Mouse (Mus musculus): Measurements from ENCODE around the gene Mgrn1. TPM values are rescaled to one million over a fixed set of nuclear protein-coding genes. Genes with fewer than 3 reads are reported as not detected.
A peak's percentile ranks its signal among the peaks of the same experiment; 100 is the strongest.

Mgrn1 gene
- polyA plus RNA-seq, 2 experiments = 87.7 to 101 TPM

GRCm38 (mm10) chr16:4913783-4914735, 28.0 kb downstream of the Mgrn1 start:
- DNase-seq (ENCODE audit: low spot score) (peak; percentile 87), ATAC-seq (ENCODE audit: low FRiP score, low read depth) (peak; percentile 65; the same call in 1 of the 2 replicates)
- Histone ChIP-seq H3K27ac (replicated peaks; ENCODE audit: low read depth, low read length) (peak overlapping the region; percentile 9; the same call in 1 of the 2 replicates), H3K4me2 (replicated peaks; ENCODE audit: low read depth, low read length, severe bottlenecking) (no peak overlapping the region), H3K4me1 (ENCODE audit: control insufficient read depth, insufficient read depth, low read length) (no peaks in the 10 kb centered on the region), H3K4me3 (replicated peaks; ENCODE audit: low read length) (no peak overlapping the region), H3K27me3 (ENCODE audit: control insufficient read depth, insufficient read depth, low read length) (no peaks in the 10 kb centered on the region), H3K36me3 (ENCODE audit: control insufficient read depth, insufficient read depth, low read length) (peaks cover 83% of the 10 kb centered on the region), H3K9ac (ENCODE audit: low read depth, low read length, severe bottlenecking) (no peak overlapping the region), H3K9me3 (ENCODE audit: control insufficient read depth, low read length) (no peaks in the 10 kb centered on the region)
- 40% methylated on average over 12 of the region's 12 CpGs for WGBS
- no peak for TF ChIP-seq POLR2A (IDR thresholded peaks at IDR 0.05; ENCODE audit: borderline replicate concordance, extremely low read depth, insufficient read depth, insufficient read length)

GRCm38 (mm10) chr16:4915931-4916330, 29.9 kb downstream of the Mgrn1 start:
- 81% methylated on average over 3 of the region's 3 CpGs for WGBS
- Histone ChIP-seq H3K4me1 (ENCODE audit: control insufficient read depth, insufficient read depth, low read length) (no peaks in the 10 kb centered on the region), H3K27ac (replicated peaks; ENCODE audit: low read depth, low read length) (no peak overlapping the region), H3K4me2 (replicated peaks; ENCODE audit: low read depth, low read length, severe bottlenecking) (no peak overlapping the region), H3K36me3 (ENCODE audit: control insufficient read depth, insufficient read depth, low read length) (peaks cover 79% of the 10 kb centered on the region), H3K4me3 (replicated peaks; ENCODE audit: low read length) (no peak overlapping the region), H3K9ac (ENCODE audit: low read depth, low read length, severe bottlenecking) (no peak overlapping the region), H3K27me3 (ENCODE audit: control insufficient read depth, insufficient read depth, low read length) (no peaks in the 10 kb centered on the region), H3K9me3 (ENCODE audit: control insufficient read depth, low read length) (no peaks in the 10 kb centered on the region)
- no peak for TF ChIP-seq POLR2A (IDR thresholded peaks at IDR 0.05; ENCODE audit: borderline replicate concordance, extremely low read depth, insufficient read depth, insufficient read length)
- ATAC-seq (ENCODE audit: low FRiP score, low read depth) (no peak), DNase-seq (ENCODE audit: low spot score) (no peak)

- ATAC-seq (ENCODE audit: low FRiP score, low read depth) (no peak), DNase-seq (ENCODE audit: low spot score) (no peak)
- H3K4me2 ChIP-seq (replicated peaks; ENCODE audit: low read depth, low read length, severe bottlenecking) = no peak overlapping the region
- no peaks in the 10 kb centered on the region for H3K27me3 ChIP-seq (ENCODE audit: control insufficient read depth, insufficient read depth, low read length)
- no peak overlapping the region for H3K4me3 ChIP-seq (replicated peaks; ENCODE audit: low read length)
- H3K36me3 ChIP-seq (ENCODE audit: control insufficient read depth, insufficient read depth, low read length) = peaks cover 76% of the 10 kb centered on the region
- H3K9ac ChIP-seq (ENCODE audit: low read depth, low read length, severe bottlenecking) = no peak overlapping the region
- no peak overlapping the region for H3K27ac ChIP-seq (replicated peaks; ENCODE audit: low read depth, low read length)
- TF ChIP-seq POLR2A (IDR thresholded peaks at IDR 0.05; ENCODE audit: borderline replicate concordance, extremely low read depth, insufficient read depth, insufficient read length) = no peak
- H3K9me3 ChIP-seq (ENCODE audit: control insufficient read depth, low read length) = no peaks in the 10 kb centered on the region
- no peaks in the 10 kb centered on the region for H3K4me1 ChIP-seq (ENCODE audit: control insufficient read depth, insufficient read depth, low read length)
- 93% methylated on average over 2 of the region's 2 CpGs for WGBS
These were observed 30.6 kb downstream of the Mgrn1 start for GRCm38 (mm10) chr16:4916608-4917007.

- Histone ChIP-seq H3K9ac (ENCODE audit: low read depth, low read length, severe bottlenecking) (no peak overlapping the region), H3K27ac (replicated peaks; ENCODE audit: low read depth, low read length) (no peak overlapping the region), H3K4me1 (ENCODE audit: control insufficient read depth, insufficient read depth, low read length) (no peaks in the 10 kb centered on the region), H3K9me3 (ENCODE audit: control insufficient read depth, low read length) (no peaks in the 10 kb centered on the region), H3K36me3 (ENCODE audit: control insufficient read depth, insufficient read depth, low read length) (peaks cover 81% of the 10 kb centered on the region), H3K4me3 (replicated peaks; ENCODE audit: low read length) (no peak overlapping the region), H3K27me3 (ENCODE audit: control insufficient read depth, insufficient read depth, low read length) (no peaks in the 10 kb centered on the region), H3K4me2 (replicated peaks; ENCODE audit: low read depth, low read length, severe bottlenecking) (no peak overlapping the region)
- DNase-seq (ENCODE audit: low spot score) (no peak), ATAC-seq (ENCODE audit: low FRiP score, low read depth) (no peak)
- no peak for TF ChIP-seq POLR2A (IDR thresholded peaks at IDR 0.05; ENCODE audit: borderline replicate concordance, extremely low read depth, insufficient read depth, insufficient read length)
- 78% methylated on average over 4 of the region's 4 CpGs for WGBS
These were observed 34.5 kb downstream of the Mgrn1 start for GRCm38 (mm10) chr16:4920556-4920955.

- no peak for TF ChIP-seq POLR2A (IDR thresholded peaks at IDR 0.05; ENCODE audit: borderline replicate concordance, extremely low read depth, insufficient read depth, insufficient read length)
- Histone ChIP-seq H3K4me1 (ENCODE audit: control insufficient read depth, insufficient read depth, low read length) (no peaks in the 10 kb centered on the region), H3K27ac (replicated peaks; ENCODE audit: low read depth, low read length) (no peak overlapping the region), H3K36me3 (ENCODE audit: control insufficient read depth, insufficient read depth, low read length) (peaks cover 86% of the 10 kb centered on the region), H3K9me3 (ENCODE audit: control insufficient read depth, low read length) (no peaks in the 10 kb centered on the region), H3K4me2 (replicated peaks; ENCODE audit: low read depth, low read length, severe bottlenecking) (no peak overlapping the region), H3K9ac (ENCODE audit: low read depth, low read length, severe bottlenecking) (no peak overlapping the region), H3K4me3 (replicated peaks; ENCODE audit: low read length) (no peak overlapping the region), H3K27me3 (ENCODE audit: control insufficient read depth, insufficient read depth, low read length) (no peaks in the 10 kb centered on the region)
- DNase-seq (ENCODE audit: low spot score) = no peak
- ATAC-seq (ENCODE audit: low FRiP score, low read depth) = no peak
- 89% methylated on average over 6 of the region's 6 CpGs for WGBS
These were observed 36.4 kb downstream of the Mgrn1 start for GRCm38 (mm10) chr16:4922481-4922880.

All from limb, embryonic 14.5 days (tissue).